Mouse (Mus musculus) C2C12 (cell line): ENCODE results near the gene Ptpn14.

Experiments used
- CEBPB ChIP-seq: IDR thresholded peaks from one replicate; pipeline ENCODE4 v1.6.1; 2011; ENCODE audit warnings: low read depth, mild to moderate bottlenecking, control low read depth, moderate library complexity
- CTCF ChIP-seq: IDR thresholded peaks from one replicate; pipeline ENCODE4 v1.5.1; 2011; ENCODE audit not compliant: control insufficient read depth, insufficient read depth, insufficient read length
- MAX ChIP-seq: IDR thresholded peaks from one replicate; pipeline ENCODE4 v1.6.1; 2011; ENCODE audit warnings: mild to moderate bottlenecking, control low read depth

- no peak for TF ChIP-seq MAX
- TF ChIP-seq CTCF: no peak
- TF ChIP-seq CEBPB: no peak
Measured at GRCm38 (mm10) chr1:189703156-189703555, 24.9 kb upstream of the Ptpn14 start.
